ENCODE assay signal across 8 mouse cellular contexts in genomic region chr5:32852026-32852425, GRCm38 (mm10). TPM values are rescaled to one million over a fixed set of nuclear protein-coding genes. Genes with fewer than 3 reads are reported as not detected.
DNase-seq lines count a peak whose midpoint lies in the region; ATAC-seq and TF ChIP-seq lines count a peak whose summit lies in the region.

No protein-coding gene starts in this region.

- peaks cover 66% of the 10 kb centered on the region for H3K79me2 ChIP-seq in CH12.LX (replicated peaks; ENCODE audit: control insufficient read depth, extremely low read depth, insufficient read depth, poor library complexity, severe bottlenecking)

- H3K36me3 ChIP-seq in heart, embryonic 11.5 days (ENCODE audit: control insufficient read depth, insufficient read depth, low read length), result peaks cover 1% of the 10 kb centered on the region
- H3K36me3 ChIP-seq in CH12.LX (replicated peaks in 1 of 2; ENCODE audit: control insufficient read depth in 1 of 2, insufficient read depth in 1 of 2, low read length in 1 of 2), result peaks cover 8 to 35% of the 10 kb centered on the region in 2 experiments
- H3K36me3 ChIP-seq in hindbrain, embryonic 12.5 days, result 0 out of 2 replicates have a peak, but pooled peaks cover 4% of the 10 kb centered on the region
- peaks cover 46% of the 10 kb centered on the region for H3K36me3 ChIP-seq in midbrain, embryonic 10.5 days

- no peaks in the 10 kb centered on the region for H3K27me3 ChIP-seq in heart, embryonic 11.5 days (ENCODE audit: control insufficient read depth, insufficient read depth, low read length)
- no peaks in the 10 kb centered on the region for H3K27me3 ChIP-seq in CH12.LX (replicated peaks)
- no peaks in the 10 kb centered on the region for H3K27me3 ChIP-seq in hindbrain, embryonic 12.5 days
- H3K27me3 ChIP-seq in midbrain, embryonic 10.5 days (ENCODE audit: low read depth, poor library complexity, severe bottlenecking), result no peaks in the 10 kb centered on the region

- H3K4me1 ChIP-seq in heart, embryonic 11.5 days (ENCODE audit: control insufficient read depth, insufficient read depth, low read length), result peaks cover 13% of the 10 kb centered on the region
- H3K4me1 ChIP-seq in CH12.LX (ENCODE audit: control insufficient read depth in 1 of 2, insufficient read depth in 2 of 2), result peaks cover 2 to 28% of the 10 kb centered on the region in 2 experiments; a peak in 3 of 4 replicates
- peaks cover 21% of the 10 kb centered on the region for H3K4me1 ChIP-seq in hindbrain, embryonic 12.5 days
- H3K4me1 ChIP-seq in midbrain, embryonic 10.5 days, result peaks cover 33% of the 10 kb centered on the region

- no peaks in the 10 kb centered on the region for H3K9me3 ChIP-seq in heart, embryonic 11.5 days (replicated peaks; ENCODE audit: control insufficient read depth, low read length)
- H3K9me3 ChIP-seq in CH12.LX (replicated peaks; ENCODE audit: low read length), result no peaks in the 10 kb centered on the region
- H3K9me3 ChIP-seq in hindbrain, embryonic 12.5 days (replicated peaks), result no peaks in the 10 kb centered on the region
- 0 out of 2 replicates have a peak, but pooled peaks cover 2% of the 10 kb centered on the region for H3K9me3 ChIP-seq in midbrain, embryonic 10.5 days (replicated peaks)

- H3K9ac ChIP-seq in heart, embryonic 11.5 days (ENCODE audit: low read depth, low read length), result peak overlapping the region; percentile 31
- H3K9ac ChIP-seq in CH12.LX (ENCODE audit: insufficient read depth, low read depth), result peak overlapping the region; percentile 94
- H3K9ac ChIP-seq in hindbrain, embryonic 12.5 days, result peak overlapping the region; percentile 54; the same call in 1 of the 2 replicates

- no peak for TF ChIP-seq POLR2A in CH12.LX (IDR thresholded peaks at IDR 0.05; ENCODE audit: low read depth, low read length)

- no peak overlapping the region for H3K27ac ChIP-seq in heart, embryonic 11.5 days (ENCODE audit: low read depth, low read length)
- H3K27ac ChIP-seq in CH12.LX (ENCODE audit: insufficient read depth, low read depth), result no peak overlapping the region
- no peak overlapping the region for H3K27ac ChIP-seq in hindbrain, embryonic 12.5 days
- 0 out of 2 replicates have a peak overlapping the region, but pooled peaks have one; percentile 23 for H3K27ac ChIP-seq in midbrain, embryonic 10.5 days (replicated peaks)

- TF ChIP-seq RAD21 in CH12.LX (IDR thresholded peaks at IDR 0.05; ENCODE audit: low read depth, low read length), result no peak

- no peak for TF ChIP-seq CTCF in CH12.LX (conservative IDR thresholded peaks at IDR 0.05 in 1 of 2, IDR thresholded peaks at IDR 0.05 in 1 of 2; ENCODE audit: low read depth in 2 of 2, low read length in 2 of 2)

- no peak for ATAC-seq in heart, embryonic 11.5 days (replicated peaks; ENCODE audit: insufficient number of reproducible peaks, low FRiP score, low TSS enrichment)
- no peak for ATAC-seq in hindbrain, embryonic 12.5 days (ENCODE audit: low FRiP score)

- no peak for TF ChIP-seq EP300 in CH12.LX (IDR thresholded peaks at IDR 0.05; ENCODE audit: low read length)

- intact Hi-C loops in heart, postnatal 10 days (cut with DNase I), result no loop called here

- DNase-seq in heart, postnatal 10 days, result no peak
- DNase-seq in CH12.LX (ENCODE audit: extremely low read depth), result no peak
- no peak for DNase-seq in midbrain, embryonic 10.5 days (ENCODE audit: low spot score)
- DNase-seq in layer of hippocampus, postnatal 10 days (ENCODE audit: low spot score in 2 of 2), result no peak
- no peak for DNase-seq in embryo, embryonic 11 days
- no peak for DNase-seq in thymus, postnatal 4 days

- dilution Hi-C loops in CH12.LX (cut with MboI; ENCODE audit: extremely low pct_ligation_motif_present, extremely low pct_unique_long_range_greater_than_20kb, low sequenced_read_pairs), result no loop called here

- in situ Hi-C loops in CH12.LX (cut with MboI; ENCODE audit: low pct_ligation_motif_present, low pct_unique_long_range_greater_than_20kb, low sequenced_read_pairs), result no loop called here

- WGBS in heart, embryonic 11.5 days (ENCODE audit: insufficient replicate concordance), result 52% methylated on average over 6 of the region's 6 CpGs
- WGBS in hindbrain, embryonic 12.5 days, result 66% methylated on average over 6 of the region's 6 CpGs
- 83% methylated on average over 6 of the region's 6 CpGs for WGBS in midbrain, embryonic 10.5 days

- peak overlapping the region; percentile 18 for H3K4me3 ChIP-seq in heart, embryonic 11.5 days (ENCODE audit: low read depth, low read length)
- H3K4me3 ChIP-seq in CH12.LX (replicated peaks in 1 of 3; ENCODE audit: low read depth in 2 of 3, low read length in 2 of 3, poor library complexity in 1 of 3), result peak overlapping the region; percentile 24 to 98 (median 96)
- no peak overlapping the region for H3K4me3 ChIP-seq in hindbrain, embryonic 12.5 days
- H3K4me3 ChIP-seq in midbrain, embryonic 10.5 days, result peak overlapping the region; percentile 31; the same call in 1 of the 2 replicates

- H3K4me2 ChIP-seq in heart, embryonic 11.5 days, result peak overlapping the region; percentile 88
- peak overlapping the region; percentile 85 for H3K4me2 ChIP-seq in CH12.LX (ENCODE audit: insufficient read depth, low read depth, poor library complexity, severe bottlenecking)
- H3K4me2 ChIP-seq in hindbrain, embryonic 12.5 days (replicated peaks), result peak overlapping the region; percentile 34

TF ChIP-seq in CH12.LX, 34 proteins besides CTCF, POLR2A, EP300 and RAD21:
- TF ChIP-seq TCF12 (IDR thresholded peaks at IDR 0.05; ENCODE audit: low read depth, low read length) (no peak), NELFE (IDR thresholded peaks at IDR 0.05; ENCODE audit: low read depth, low read length) (no peak), CHD2 (IDR thresholded peaks at IDR 0.05; ENCODE audit: low read length) (no peak), MAFK (IDR thresholded peaks at IDR 0.05; ENCODE audit: insufficient replicate concordance, low read length) (no peak), JUN (IDR thresholded peaks at IDR 0.05; ENCODE audit: insufficient read depth, low read depth, low read length) (no peak), SIN3A (IDR thresholded peaks at IDR 0.05; ENCODE audit: low read length) (no peak), TBP (conservative IDR thresholded peaks at IDR 0.05; ENCODE audit: low read depth, low read length) (no peak), RCOR1 (conservative IDR thresholded peaks at IDR 0.05; ENCODE audit: low read depth, low read length) (no peak), SMC3 (IDR thresholded peaks at IDR 0.05; ENCODE audit: low read depth, low read length) (no peak), POLR2AphosphoS2 (IDR thresholded peaks at IDR 0.05; ENCODE audit: low read depth, low read length) (no peak)

RNA-seq across cellular contexts. Expression of gene Prr14l, which starts 2.0 kb away (rescaled TPM):
- polyA plus RNA-seq in heart, embryonic 11.5 days (2014; fragmentation: Nextera tagmentation; extraction: Ambion mirVana), result 9.0 and 11.5 TPM in 2 replicates
- 10 to 100 TPM; 13.7 to 14.1 TPM for total RNA-seq in heart, postnatal 10 days (2021)
- total RNA-seq in CH12.LX (2012; rRNA removed) (15.6 and 16.8 TPM in 2 replicates), CH12.LX (2014; rRNA removed) (4.5 and 5.4 TPM in 2 replicates)
- 10.7 and 14.5 TPM in 2 replicates for polyA plus RNA-seq in CH12.LX (2012; ENCODE audit: insufficient read length, low read depth)
- polyA plus RNA-seq in hindbrain, embryonic 12.5 days (2016; fragmentation: Nextera tagmentation; extraction: Ambion mirVana), result 17.3 and 18.1 TPM in 2 replicates
- 14.6 and 17.9 TPM in 2 replicates for polyA plus RNA-seq in midbrain, embryonic 10.5 days (2016; fragmentation: Nextera tagmentation; extraction: Ambion mirVana)
- 10 to 100 TPM; 44.0 to 44.9 TPM for total RNA-seq in layer of hippocampus, postnatal 10 days (2021)

RNA-seq across cellular contexts. Expression of gene Depdc5, which starts 11.5 kb away (rescaled TPM):
- 18.2 and 20.8 TPM in 2 replicates for polyA plus RNA-seq in heart, embryonic 11.5 days (2014; fragmentation: Nextera tagmentation; extraction: Ambion mirVana)
- total RNA-seq in heart, postnatal 10 days (2021), result 10 to 100 TPM; 21.5 to 22.0 TPM
- 34.0 and 39.3 TPM in 2 replicates for total RNA-seq in CH12.LX (2012; rRNA removed)
- 18.2 and 21.1 TPM in 2 replicates for total RNA-seq in CH12.LX (2014; rRNA removed)
- polyA plus RNA-seq in CH12.LX (2012; ENCODE audit: insufficient read length, low read depth), result 27.8 and 36.6 TPM in 2 replicates
- polyA plus RNA-seq in hindbrain, embryonic 12.5 days (2016; fragmentation: Nextera tagmentation; extraction: Ambion mirVana), result 34.1 and 40.3 TPM in 2 replicates
- polyA plus RNA-seq in midbrain, embryonic 10.5 days (2016; fragmentation: Nextera tagmentation; extraction: Ambion mirVana), result 30.9 and 37.1 TPM in 2 replicates
- 10 to 100 TPM; 47.0 to 60.7 TPM for total RNA-seq in layer of hippocampus, postnatal 10 days (2021)

RNA-seq across cellular contexts. Expression of gene Gm20671, which starts 25.1 kb away (rescaled TPM):
- not detected in 2 replicates for polyA plus RNA-seq in heart, embryonic 11.5 days (2014; fragmentation: Nextera tagmentation; extraction: Ambion mirVana)
- under 1 TPM in 1 of 2 experiments, not detected in 1; 0.37 TPM for total RNA-seq in heart, postnatal 10 days (2021)
- total RNA-seq in CH12.LX (2012; rRNA removed) (0.81 TPM in 1 of 2 replicates, not detected in the other), CH12.LX (2014; rRNA removed) (not detected in 2 replicates)
- polyA plus RNA-seq in CH12.LX (2012; ENCODE audit: insufficient read length, low read depth), result not detected in 2 replicates
- polyA plus RNA-seq in hindbrain, embryonic 12.5 days (2016; fragmentation: Nextera tagmentation; extraction: Ambion mirVana), result not detected in 2 replicates
- not detected in 2 replicates for polyA plus RNA-seq in midbrain, embryonic 10.5 days (2016; fragmentation: Nextera tagmentation; extraction: Ambion mirVana)
- not detected for total RNA-seq in layer of hippocampus, postnatal 10 days (2021)

Comparison
In these comparisons a context has a peak if more than half of its experiments do, and no peak if none do; other contexts are left out.
1. H3K4me2 ChIP-seq: peak in every context shown above with its lines; median percentile 88 in heart, embryonic 11.5 days; 85 in CH12.LX; 34 in hindbrain, embryonic 12.5 days.
2. H3K9ac ChIP-seq: peak in every context shown above with its lines; median percentile 94 in CH12.LX; 54 in hindbrain, embryonic 12.5 days; 31 in heart, embryonic 11.5 days.